Mouse (Mus musculus): ENCODE results near the gene Gm21209. TPM values are rescaled to one million over a fixed set of nuclear protein-coding genes. Genes with fewer than 3 reads are reported as not detected.
"Not testable (repeated sequence)": the region's sequence is repeated elsewhere in the genome, so short reads cannot be mapped to it uniquely, and the experiment has no call there.

Gm21209 gene
- total RNA-seq (2018; cell fraction: chromatin; rRNA removed): not detected
- not detected for total RNA-seq (2018; cell fraction: cytosol; rRNA removed)
- not detected for total RNA-seq (2018; cell fraction: nucleus; rRNA removed)
- polyA plus RNA-seq (2018): not detected in 3 replicates

- not testable (repeated sequence) for H3K27ac ChIP-seq; H3K36me3 ChIP-seq (ENCODE audit: inconsistent target); H3K4me3 ChIP-seq (ENCODE audit: inconsistent target); H3K79me2 ChIP-seq (ENCODE audit: inconsistent target)
- no CpG with 5 or more reads among the region's 6 CpGs for WGBS (ENCODE audit: missing documents)
These were observed at the start of gene Gm21209 for GRCm38 (mm10) chrY:49570856-49571255. Gene Gm21209, plus strand, starts transcription at chrY:49571156.

All from macrophage (primary cell).